Mouse (Mus musculus) CH12.LX (cell line): ENCODE data around the gene Mfsd11. TPM values are rescaled to one million over a fixed set of nuclear protein-coding genes. Genes with fewer than 3 reads are reported as not detected.

ENCODE experiments used
- DNase-seq: peaks from one replicate; pipeline ENCODE4 v3.0.0-alpha.2; 2013; ENCODE audit errors: extremely low read depth
- H3K27ac ChIP-seq: 2 replicates; pipeline ENCODE4 v1.5.1; 2012; ENCODE audit warnings: low read depth, mild to moderate bottlenecking, control low read depth, moderate library complexity; ENCODE audit not compliant: insufficient read depth
- H3K27me3 ChIP-seq: replicated peaks from 2 replicates; pipeline ENCODE3; 2012; ENCODE audit warnings: inconsistent platforms
- H3K36me3 ChIP-seq, 2 experiments: replicated peaks in 1 of 2; 2 replicates each; pipeline versions ENCODE3 to v1.6.1; 2012; ENCODE audit warnings: inconsistent platforms in 1 of 2, low read length in 1 of 2, mild to moderate bottlenecking in 1 of 2, mixed read lengths in 1 of 2, moderate library complexity in 1 of 2; ENCODE audit not compliant: control insufficient read depth in 1 of 2, insufficient read depth in 1 of 2
- H3K4me1 ChIP-seq, 2 experiments: 2 replicates each; pipeline ENCODE4 v1.6.1; 2012; ENCODE audit warnings: inconsistent platforms in 1 of 2, moderate library complexity in 1 of 2; ENCODE audit not compliant: insufficient read depth in 2 of 2, control insufficient read depth in 1 of 2
- H3K4me2 ChIP-seq: 2 replicates; pipeline ENCODE4 v1.6.1; 2012; ENCODE audit warnings: low read depth, mild to moderate bottlenecking, control low read depth; ENCODE audit not compliant: poor library complexity, insufficient read depth, severe bottlenecking
- H3K4me3 ChIP-seq, 3 experiments: fragments of 150-350 bp in 1 of 3; sonication (generic) in 1 of 3; replicated peaks in 1 of 3; 2 replicates each; pipeline versions ENCODE3 to v1.5.1; 2011 to 2012; ENCODE audit warnings: low read depth in 2 of 3, low read length in 2 of 3, mild to moderate bottlenecking in 2 of 3, moderate library complexity in 2 of 3, control low read depth in 1 of 3, improper control_type of control experiment in 1 of 3, inconsistent platforms in 1 of 3, mixed read lengths in 1 of 3; ENCODE audit not compliant: poor library complexity in 1 of 3
- H3K79me2 ChIP-seq: replicated peaks from 2 replicates; pipeline ENCODE4 v1.6.1; 2012; ENCODE audit warnings: mild to moderate bottlenecking, moderate library complexity; ENCODE audit not compliant: control insufficient read depth, poor library complexity, insufficient read depth, severe bottlenecking; ENCODE audit errors: extremely low read depth
- H3K9ac ChIP-seq: 2 replicates; pipeline ENCODE4 v1.6.1; 2012; ENCODE audit warnings: low read depth, mild to moderate bottlenecking, control low read depth, moderate library complexity; ENCODE audit not compliant: insufficient read depth
- H3K9me3 ChIP-seq: replicated peaks from 2 replicates; pipeline ENCODE3; 2012; ENCODE audit warnings: low read length, inconsistent platforms, mixed read lengths
- BHLHE40 ChIP-seq: IDR thresholded peaks from 2 replicates; pipeline ENCODE4 v1.6.1; 2011; ENCODE audit warnings: mild to moderate bottlenecking, low read depth, low read length, improper control_type of control experiment
- CHD2 ChIP-seq: IDR thresholded peaks from 2 replicates; pipeline ENCODE4 v1.6.1; 2011; ENCODE audit warnings: low read length, improper control_type of control experiment
- E2F4 ChIP-seq: IDR thresholded peaks from 2 replicates; pipeline ENCODE4 v1.6.1; 2011; ENCODE audit warnings: low read depth, low read length, improper control_type of control experiment; ENCODE audit not compliant: insufficient replicate concordance
- ELF1 ChIP-seq: IDR thresholded peaks from 2 replicates; pipeline ENCODE4 v1.6.1; 2014; ENCODE audit warnings: low read depth, mild to moderate bottlenecking, inconsistent platforms, low read length, improper control_type of control experiment
- EP300 ChIP-seq: IDR thresholded peaks from 2 replicates; pipeline ENCODE4 v1.6.1; 2011; ENCODE audit warnings: low read length, improper control_type of control experiment
- ETS1 ChIP-seq: conservative IDR thresholded peaks from 2 replicates; pipeline ENCODE4 v1.6.1; 2012; ENCODE audit warnings: low read depth, mild to moderate bottlenecking, inconsistent platforms, low read length, improper control_type of control experiment, moderate library complexity
- HCFC1 ChIP-seq: IDR thresholded peaks from 2 replicates; pipeline ENCODE4 v1.6.1; 2012; ENCODE audit warnings: low read depth, mild to moderate bottlenecking, inconsistent platforms, low read length, improper control_type of control experiment
- IRF4 ChIP-seq: IDR thresholded peaks from 2 replicates; pipeline ENCODE4 v1.6.1; 2014; ENCODE audit warnings: low read depth, mild to moderate bottlenecking, inconsistent platforms, low read length, improper control_type of control experiment
- JUN ChIP-seq: IDR thresholded peaks from 2 replicates; pipeline ENCODE4 v1.6.1; 2011; ENCODE audit warnings: low read depth, mild to moderate bottlenecking, low read length, improper control_type of control experiment, moderate library complexity; ENCODE audit not compliant: insufficient read depth
- JUND ChIP-seq: conservative IDR thresholded peaks from 2 replicates; pipeline ENCODE4 v1.6.1; 2011; ENCODE audit warnings: low read depth, low read length, improper control_type of control experiment
- KAT2A ChIP-seq: IDR thresholded peaks from 2 replicates; pipeline ENCODE4 v1.6.1; 2012; ENCODE audit warnings: low read length, improper control_type of control experiment, inconsistent platforms; ENCODE audit not compliant: insufficient replicate concordance
- MAX ChIP-seq: IDR thresholded peaks from 2 replicates; pipeline ENCODE4 v1.6.1; 2011; ENCODE audit warnings: low read length, improper control_type of control experiment
- MAZ ChIP-seq: IDR thresholded peaks from 2 replicates; pipeline ENCODE4 v1.6.1; 2012; ENCODE audit warnings: low read depth, mild to moderate bottlenecking, inconsistent platforms, low read length, improper control_type of control experiment, moderate library complexity
- MXI1 ChIP-seq: IDR thresholded peaks from 2 replicates; pipeline ENCODE4 v1.6.1; 2011; ENCODE audit warnings: mild to moderate bottlenecking, low read depth, low read length, improper control_type of control experiment
- MYC ChIP-seq: IDR thresholded peaks from 2 replicates; pipeline ENCODE4 v1.6.1; 2011; ENCODE audit warnings: low read depth, mild to moderate bottlenecking, improper control_type of control experiment, low read length
- POLR2A ChIP-seq: IDR thresholded peaks from 2 replicates; pipeline ENCODE4 v1.6.1; 2011; ENCODE audit warnings: low read depth, mild to moderate bottlenecking, improper control_type of control experiment, low read length
- POLR2AphosphoS2 ChIP-seq: IDR thresholded peaks from 2 replicates; pipeline ENCODE4 v1.6.1; 2011; ENCODE audit warnings: low read depth, low read length, improper control_type of control experiment
- TBP ChIP-seq: conservative IDR thresholded peaks from 2 replicates; pipeline ENCODE4 v1.6.1; 2011; ENCODE audit warnings: low read depth, low read length, improper control_type of control experiment
- TCF12 ChIP-seq: IDR thresholded peaks from 2 replicates; pipeline ENCODE4 v1.6.1; 2014; ENCODE audit warnings: low read depth, mild to moderate bottlenecking, inconsistent platforms, low read length, improper control_type of control experiment
- UBTF ChIP-seq: IDR thresholded peaks from 2 replicates; pipeline ENCODE4 v1.6.1; 2012; ENCODE audit warnings: low read depth, mild to moderate bottlenecking, inconsistent platforms, low read length, improper control_type of control experiment, moderate library complexity
- ZC3H11A ChIP-seq: IDR thresholded peaks from 2 replicates; pipeline ENCODE4 v1.6.1; 2012; ENCODE audit warnings: low read depth, mild to moderate bottlenecking, inconsistent platforms, low read length, improper control_type of control experiment
- ZMIZ1 ChIP-seq: IDR thresholded peaks from 2 replicates; pipeline ENCODE4 v1.6.1; 2012; ENCODE audit warnings: low read depth, mild to moderate bottlenecking, inconsistent platforms, low read length, improper control_type of control experiment
- dilution Hi-C: fragments of 300-500 bp; cut with MboI; formaldehyde crosslinking; loops from 2 replicates; pipeline ENCODE4 v1.14.3; 2020; ENCODE audit warnings: low sequenced_read_pairs; ENCODE audit not compliant: extremely low pct_unique_long_range_greater_than_20kb, extremely low pct_ligation_motif_present
- in situ Hi-C: fragments of 300-500 bp; cut with MboI; formaldehyde crosslinking; loops from 3 replicates; pipeline ENCODE4 v1.14.3; 2019; ENCODE audit warnings: low sequenced_read_pairs, low pct_ligation_motif_present, low pct_unique_long_range_greater_than_20kb, mixed read lengths
- polyA plus RNA-seq: library from polyadenylated mRNA; unstranded; fragments of >175 nt; gene quantifications from 2 replicates; pipeline ENCODE4 v1.2.1, GENCODE M21; 2012; ENCODE audit warnings: low read depth; ENCODE audit not compliant: insufficient read length
- total RNA-seq, 2 experiments: library from RNA; depleted of rRNA; stranded (reverse); fragments of 300-350 nt in 1 of 2; fragments of >200 nt in 1 of 2; gene quantifications; 2 replicates each; pipeline ENCODE4 v1.2.3; 2012 to 2014

Gene Mfsd11
- total and polyA plus RNA-seq, 3 experiments, result 4.1 to 17.7 (median 13.2) TPM

- Histone ChIP-seq H3K27ac (no peak overlapping the region), H3K4me1 (peaks cover 3% of the 10 kb centered on the region in 2 experiments; a peak in 1 of 4 replicates), H3K9me3 (peaks cover 8% of the 10 kb centered on the region), H3K4me2 (peak overlapping the region; percentile 64), H3K79me2 (no peaks in the 10 kb centered on the region), H3K4me3 (no peak overlapping the region)
- dilution Hi-C loops, result no loop called here
- DNase-seq, result no peak
- TF ChIP-seq MXI1 (peak; percentile 29; the same call in 1 of the 2 replicates), BHLHE40 (no peak), E2F4 (no peak), MAX (no peak), MYC (no peak), TCF12 (no peak), KAT2A (no peak)
- TF ChIP-seq, all 38 proteins: peak for 1
- Histone ChIP-seq H3K36me3 (no peaks in the 10 kb centered on the region), H3K9ac (no peak overlapping the region), H3K27me3 (peaks cover 48% of the 10 kb centered on the region)
- in situ Hi-C loops, result no loop called here
Measured at GRCm38 (mm10) chr11:116905741-116906456, 53.7 kb downstream of the Mfsd11 start.

- H3K9ac ChIP-seq, result no peak overlapping the region
- dilution Hi-C loops, result no loop called here
- H3K4me1 ChIP-seq, result no peaks in the 10 kb centered on the region
Measured at GRCm38 (mm10) chr11:116913573-116913972, 61.3 kb downstream of the Mfsd11 start.

More at GRCm38 (mm10) chr11:116913573-116913972, 61.3 kb downstream of the Mfsd11 start:
- no peak for DNase-seq
- H3K4me3 ChIP-seq, result no peak overlapping the region
- in situ Hi-C loops, result no loop called here
- peaks cover 5% of the 10 kb centered on the region for H3K9me3 ChIP-seq
- TF ChIP-seq POLR2AphosphoS2, result no peak
- no peak for TF ChIP-seq JUND
- TF ChIP-seq IRF4, result no peak
- no peak for TF ChIP-seq JUN
- TF ChIP-seq MYC, result no peak
- no peak for TF ChIP-seq EP300
- TF ChIP-seq ZC3H11A, result no peak
- no peak for TF ChIP-seq E2F4
- TF ChIP-seq TCF12, result no peak
- no peak for TF ChIP-seq TBP
- TF ChIP-seq KAT2A, result no peak
- TF ChIP-seq MAZ, result no peak
- no peak for TF ChIP-seq UBTF
- TF ChIP-seq ELF1, result no peak
- TF ChIP-seq HCFC1, result no peak
- no peak for TF ChIP-seq ZMIZ1
- no peak for TF ChIP-seq ETS1
- no peak for TF ChIP-seq CHD2
- no peak for TF ChIP-seq BHLHE40
- TF ChIP-seq POLR2A, result no peak
- no peak overlapping the region for H3K27ac ChIP-seq
- H3K4me2 ChIP-seq, result no peak overlapping the region
- peaks cover 74% of the 10 kb centered on the region for H3K27me3 ChIP-seq
- no peaks in the 10 kb centered on the region for H3K79me2 ChIP-seq
- no peaks in the 10 kb centered on the region for H3K36me3 ChIP-seq
